Mouse (Mus musculus) splenic B cell, adult 2 months (primary cell): ENCODE measurements around the gene Sept6.
"Not testable (repeated sequence)": the region's sequence is repeated elsewhere in the genome, so short reads cannot be mapped to it uniquely, and the experiment has no call there.

Experiments used
- DNase-seq: peaks from one replicate; pipeline ENCODE4 v3.0.0-alpha.2; 2011; ENCODE audit warnings: low read depth, low spot score
- H3K27me3 ChIP-seq: 2 replicates; pipeline ENCODE4 v1.6.1; 2012; ENCODE audit warnings: mild to moderate bottlenecking, low read length, moderate library complexity, mixed read lengths; ENCODE audit not compliant: control insufficient read depth, poor library complexity, insufficient read depth, severe bottlenecking
- H3K36me3 ChIP-seq: 2 replicates; pipeline ENCODE4 v1.6.1; 2012; ENCODE audit warnings: mild to moderate bottlenecking, low read length, moderate library complexity, mixed read lengths; ENCODE audit not compliant: control insufficient read depth, poor library complexity, insufficient read depth, severe bottlenecking

The Sept6 gene

DNA sequence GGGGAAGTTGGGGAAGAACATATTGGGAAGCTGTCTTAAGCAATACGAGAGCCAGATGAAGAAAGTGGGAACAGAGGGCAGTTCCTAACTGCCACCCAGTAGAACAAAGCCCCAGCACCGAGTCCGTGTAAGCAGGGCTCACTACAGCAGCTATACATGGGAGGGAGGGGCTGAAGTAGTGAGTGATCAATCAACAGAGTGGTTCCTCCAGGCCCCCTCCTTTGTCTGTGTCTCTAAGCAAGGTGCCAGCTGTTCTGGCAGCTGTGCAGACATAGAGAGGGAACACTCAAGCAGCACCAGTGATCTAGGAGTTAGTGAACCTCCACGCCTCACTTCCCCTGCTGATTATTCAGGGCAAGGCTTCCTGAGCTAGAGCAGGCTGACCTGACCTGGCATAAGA is 61.9 kb downstream of the Sept6 start:
- peaks cover 2% of the 10 kb centered on the region; the same call in 1 of the 2 replicates for H3K36me3 ChIP-seq
- H3K27me3 ChIP-seq: no peaks in the 10 kb centered on the region
- no peak for DNase-seq

DNA sequence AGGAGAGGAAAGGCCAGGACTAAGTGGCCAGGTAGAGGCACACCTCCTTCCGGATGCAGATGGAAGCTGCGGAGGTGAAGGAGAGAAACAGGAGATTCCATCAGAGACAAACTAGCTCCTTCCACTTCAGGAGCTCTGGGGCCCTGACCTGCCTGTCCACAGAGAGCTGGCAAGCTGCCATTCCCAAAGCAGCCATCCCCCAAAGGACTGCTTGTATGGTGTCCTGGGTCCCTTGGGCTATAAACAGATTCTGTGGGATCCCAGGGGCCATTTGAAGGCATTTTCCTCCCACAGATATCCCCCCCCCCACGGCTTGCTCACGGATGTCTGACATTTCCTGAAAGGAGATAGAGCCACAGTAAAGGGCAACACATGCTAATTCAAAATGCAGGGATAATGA is 62.8 kb downstream of the Sept6 start:
- DNase-seq: no peak
- peaks cover 2% of the 10 kb centered on the region; the same call in 1 of the 2 replicates for H3K36me3 ChIP-seq

GRCm38 (mm10) chrX:36921346-36921745 is 70.2 kb downstream of the Sept6 start:
- DNase-seq: no peak
- Histone ChIP-seq H3K27me3 (no peaks in the 10 kb centered on the region), H3K36me3 (peaks cover 4% of the 10 kb centered on the region; the same call in 1 of the 2 replicates)

More for the DNA sequence above, 62.8 kb downstream of the Sept6 start:
- no peaks in the 10 kb centered on the region for H3K27me3 ChIP-seq

DNA sequence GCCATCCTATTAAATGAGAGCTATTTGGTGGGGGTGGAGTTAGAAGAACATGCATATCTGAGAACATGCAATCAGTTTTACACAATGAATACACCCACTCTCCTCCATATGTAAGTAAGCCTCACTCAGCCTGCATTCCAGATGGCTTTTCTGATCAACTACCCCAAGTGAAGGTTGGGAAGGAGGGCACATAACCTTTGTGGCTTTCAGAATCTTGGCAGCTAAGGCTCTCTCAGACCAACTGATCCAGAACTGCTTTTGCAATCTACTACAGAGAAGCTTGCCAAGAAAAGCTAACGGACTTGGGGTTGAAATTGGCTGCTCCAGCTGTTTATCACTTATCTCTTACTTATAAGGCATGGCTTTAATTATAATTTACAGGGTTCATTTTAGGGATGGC is 73.8 kb downstream of the Sept6 start:
- Histone ChIP-seq H3K27me3 (no peaks in the 10 kb centered on the region), H3K36me3 (peaks cover 4% of the 10 kb centered on the region; the same call in 1 of the 2 replicates)
- no peak for DNase-seq

- Histone ChIP-seq H3K27me3 (no peaks in the 10 kb centered on the region), H3K36me3 (no peaks in the 10 kb centered on the region)
- peak; percentile 70 for DNase-seq
Observed at GRCm38 (mm10) chrX:36911343-36911742, 80.3 kb downstream of the Sept6 start.

GRCm38 (mm10) chrX:36906539-36906938 is 85.1 kb downstream of the Sept6 start:
- H3K27me3 ChIP-seq: no peaks in the 10 kb centered on the region
- H3K36me3 ChIP-seq: no peaks in the 10 kb centered on the region
- DNase-seq: peak; percentile 26

DNA sequence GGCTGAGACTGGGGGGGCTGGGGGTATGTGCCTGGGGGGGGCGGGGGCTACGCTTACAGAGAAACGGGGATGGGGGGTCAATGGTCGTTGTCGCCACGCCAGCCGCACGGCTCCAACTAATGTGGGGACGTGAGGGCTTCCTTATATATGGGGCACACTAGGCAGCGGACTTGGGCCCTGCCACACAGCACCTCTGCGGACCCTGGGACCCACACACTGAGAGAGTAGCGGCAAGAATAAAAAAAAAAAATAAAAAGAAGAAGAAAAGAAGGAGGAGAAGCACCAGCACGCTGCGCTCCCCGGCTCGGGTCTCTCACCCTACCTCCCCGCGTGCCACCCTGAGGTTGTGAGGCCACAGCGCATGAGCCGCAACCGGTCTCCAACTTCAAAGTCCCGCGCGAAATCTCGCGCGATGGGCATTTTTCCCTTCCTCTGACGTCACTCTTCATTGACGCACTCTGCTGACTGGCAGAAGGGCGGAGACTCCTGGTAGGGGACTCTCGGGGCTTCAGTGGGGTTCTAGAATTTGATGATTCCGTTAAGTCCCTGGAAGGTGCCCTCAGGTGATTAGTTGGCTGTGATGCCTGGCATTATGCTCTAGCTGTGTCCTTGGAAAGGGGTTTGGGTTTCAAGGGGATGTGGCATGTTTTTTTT is 88.4 kb downstream of the Sept6 start:
- Histone ChIP-seq H3K36me3 (no peaks in the 10 kb centered on the region), H3K27me3 (no peaks in the 10 kb centered on the region)
- DNase-seq: peak; percentile 95

GRCm38 (mm10) chrX:36902321-36903114 is 89.1 kb downstream of the Sept6 start, which contains the start of gene Nkrf:
Gene Nkrf (minus strand): TSS chrX:36902899.
- no peaks in the 10 kb centered on the region for H3K27me3 ChIP-seq
- no peaks in the 10 kb centered on the region for H3K36me3 ChIP-seq
- DNase-seq: peak; percentile 61

- H3K36me3 ChIP-seq: no peaks in the 10 kb centered on the region
- DNase-seq: no peak
Observed at GRCm38 (mm10) chrX:36901655-36902054, 89.9 kb downstream of the Sept6 start.

DNA sequence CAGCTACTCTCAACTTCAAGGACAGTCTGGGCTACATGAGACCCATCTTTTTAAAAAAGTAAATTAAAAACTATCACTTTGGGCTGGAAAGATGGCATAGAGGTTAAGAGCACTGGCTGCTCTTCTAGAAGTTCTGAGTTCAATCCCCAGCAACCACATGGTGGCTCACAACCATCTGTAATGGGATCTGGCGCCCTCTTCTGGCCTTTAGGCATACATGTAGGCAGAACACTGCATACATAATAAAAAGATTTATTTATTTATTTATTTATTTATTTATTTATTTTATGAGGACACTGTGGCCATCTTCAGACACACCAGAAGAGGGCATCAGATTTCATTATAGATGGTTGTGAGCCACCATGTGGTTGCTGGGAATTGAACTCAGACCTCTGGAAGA is 92.7 kb downstream of the Sept6 start:
- not testable (repeated sequence) for H3K27me3 ChIP-seq, H3K36me3 ChIP-seq
- peak; percentile 66 for DNase-seq

More at GRCm38 (mm10) chrX:36901655-36902054, 89.9 kb downstream of the Sept6 start:
- no peaks in the 10 kb centered on the region for H3K27me3 ChIP-seq

GRCm38 (mm10) chrX:36884719-36885118 is 106.9 kb downstream of the Sept6 start:
- H3K36me3 ChIP-seq: no peaks in the 10 kb centered on the region
- DNase-seq: peak; percentile 41
- H3K27me3 ChIP-seq: no peaks in the 10 kb centered on the region

- Histone ChIP-seq H3K36me3 (no peaks in the 10 kb centered on the region), H3K27me3 (no peaks in the 10 kb centered on the region)
- DNase-seq: peak; percentile 38
Observed at GRCm38 (mm10) chrX:36874704-36875128, 116.9 kb downstream of the Sept6 start.

DNA sequence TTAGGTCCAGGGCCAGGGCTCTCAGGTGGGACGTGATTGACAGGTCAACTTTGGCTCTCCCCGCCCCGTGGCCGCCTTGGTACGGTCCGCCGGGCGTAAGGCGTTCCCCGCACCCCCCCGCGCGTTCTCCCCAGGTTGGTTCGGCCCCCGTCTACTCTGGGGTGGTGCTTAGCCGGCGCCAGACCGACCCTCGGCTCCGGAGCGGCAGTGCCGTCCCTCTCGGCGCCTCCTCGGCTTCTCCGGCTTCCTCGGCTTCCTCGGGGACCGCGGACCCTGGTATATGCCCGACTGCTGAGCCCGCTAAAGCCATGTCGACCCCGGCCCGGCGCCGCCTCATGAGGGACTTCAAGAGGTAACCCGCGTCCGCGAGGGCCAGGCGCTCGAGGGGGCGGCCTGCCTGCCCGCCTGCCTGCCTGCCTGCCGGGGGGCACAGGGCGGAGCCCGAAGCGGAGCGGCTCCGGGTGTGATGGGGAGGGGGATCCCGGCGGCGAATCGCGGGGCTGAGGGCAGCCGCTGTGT is 117.4 kb downstream of the Sept6 start:
- peak; percentile 91 for DNase-seq
- no peaks in the 10 kb centered on the region for H3K36me3 ChIP-seq
- no peaks in the 10 kb centered on the region for H3K27me3 ChIP-seq

GRCm38 (mm10) chrX:36873765-36874164 is 117.8 kb downstream of the Sept6 start, which contains the start of the genes Ube2a and C330007P06Rik:
Gene Ube2a (plus strand): TSS chrX:36873900.
Gene C330007P06Rik (minus strand): TSS chrX:36874111.
- Histone ChIP-seq H3K27me3 (no peaks in the 10 kb centered on the region), H3K36me3 (no peaks in the 10 kb centered on the region)
- no peak for DNase-seq

DNA sequence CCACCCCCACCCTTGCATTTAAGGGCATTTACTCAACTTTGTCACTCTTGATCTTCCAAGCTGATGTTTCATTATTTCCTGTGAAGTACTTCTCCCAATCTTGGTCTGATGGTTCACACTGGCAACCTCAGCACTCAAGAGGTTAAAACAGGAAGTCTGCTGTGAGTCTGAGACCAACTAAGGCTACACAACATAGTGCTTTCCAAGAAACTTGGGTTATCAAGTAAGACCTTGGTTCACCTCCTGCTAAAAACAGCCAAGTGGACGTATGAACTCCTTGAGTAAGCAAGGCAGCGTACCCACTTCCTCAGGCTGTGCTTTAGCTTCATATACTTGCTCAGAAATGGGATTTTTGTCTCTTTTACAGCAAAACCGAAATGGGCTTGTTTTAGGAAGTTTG is 121.2 kb downstream of the Sept6 start:
- no peak for DNase-seq
- no peaks in the 10 kb centered on the region for H3K36me3 ChIP-seq
- no peaks in the 10 kb centered on the region for H3K27me3 ChIP-seq
